Mouse (Mus musculus) intestine, embryonic 15.5 days (tissue): ENCODE measurements around the gene 5530401A14Rik. TPM values are rescaled to one million over a fixed set of nuclear protein-coding genes. Genes with fewer than 3 reads are reported as not detected.

Experiments used
- ATAC-seq: fragments of 200-750 bp; cut with Nextera tagmentation; 2 replicates; pipeline ENCODE4 v1.8.0; 2017; ENCODE audit warnings: moderate TSS enrichment, moderate library complexity
- H3K27ac ChIP-seq: fragments of 300-500 bp; sonication (generic); 2 replicates; pipeline ENCODE4 v1.5.1; 2015; ENCODE audit warnings: mild to moderate bottlenecking, inconsistent platforms
- H3K27me3 ChIP-seq: fragments of 300-500 bp; sonication (generic); replicated peaks from 2 replicates; pipeline ENCODE4 v1.6.1; 2015; ENCODE audit warnings: inconsistent platforms
- H3K36me3 ChIP-seq: fragments of 300-500 bp; sonication (generic); 2 replicates; pipeline ENCODE4 v1.6.1; 2015; ENCODE audit warnings: inconsistent platforms
- H3K4me1 ChIP-seq: fragments of 300-500 bp; sonication (generic); replicated peaks from 2 replicates; pipeline ENCODE4 v1.6.1; 2015; ENCODE audit warnings: inconsistent platforms
- H3K4me2 ChIP-seq: fragments of 300-500 bp; sonication (generic); replicated peaks from 2 replicates; pipeline ENCODE4 v1.6.1; 2015; ENCODE audit warnings: mild to moderate bottlenecking, inconsistent platforms
- H3K4me3 ChIP-seq: fragments of 300-500 bp; sonication (generic); replicated peaks from 2 replicates; pipeline ENCODE4 v1.5.1; 2015; ENCODE audit warnings: inconsistent platforms
- H3K9ac ChIP-seq: fragments of 300-500 bp; sonication (generic); 2 replicates; pipeline ENCODE4 v1.6.1; 2015; ENCODE audit warnings: inconsistent platforms
- H3K9me3 ChIP-seq: fragments of 300-500 bp; sonication (generic); 2 replicates; pipeline ENCODE4 v1.6.1; 2016; ENCODE audit warnings: inconsistent platforms
- WGBS: fragments of 180-500 bp; shearing (Covaris S2); methylation state at CpG from one replicate; pipeline ENCODE4 v1.1.7; 2015; 5-methylcytosine and 5-hydroxymethylcytosine counted together
- polyA plus RNA-seq: library from polyadenylated mRNA; unstranded; fragments of >200 nt; fragmentation: Nextera tagmentation; extraction: Ambion mirVana; gene quantifications from 2 replicates; pipeline ENCODE4 v1.2.1, GENCODE M21; 2015

5530401A14Rik gene
- polyA plus RNA-seq, 1 experiment from 2014 or later: not detected

- no peak overlapping the region for H3K27ac ChIP-seq
- no peaks in the 10 kb centered on the region for H3K9me3 ChIP-seq
- no peaks in the 10 kb centered on the region for H3K27me3 ChIP-seq
- H3K4me3 ChIP-seq: no peak overlapping the region
- no peak overlapping the region for H3K9ac ChIP-seq
- no peaks in the 10 kb centered on the region for H3K4me1 ChIP-seq
- WGBS: 77% methylated on average over 6 of the region's 6 CpGs
- no peaks in the 10 kb centered on the region for H3K36me3 ChIP-seq
- no peak overlapping the region for H3K4me2 ChIP-seq
- no peak for ATAC-seq
Observed at GRCm38 (mm10) chr11:81896511-81896910, 36.0 kb downstream of the 5530401A14Rik start.

GRCm38 (mm10) chr11:81897547-81898354, 37.3 kb downstream of the 5530401A14Rik start:
- Histone ChIP-seq H3K9me3 (no peaks in the 10 kb centered on the region), H3K27me3 (no peaks in the 10 kb centered on the region), H3K36me3 (no peaks in the 10 kb centered on the region), H3K9ac (no peak overlapping the region), H3K4me2 (no peak overlapping the region), H3K4me1 (no peaks in the 10 kb centered on the region), H3K4me3 (no peak overlapping the region), H3K27ac (no peak overlapping the region)
- ATAC-seq: no peak
- WGBS: 7% methylated on average over 8 of the region's 8 CpGs

DNA sequence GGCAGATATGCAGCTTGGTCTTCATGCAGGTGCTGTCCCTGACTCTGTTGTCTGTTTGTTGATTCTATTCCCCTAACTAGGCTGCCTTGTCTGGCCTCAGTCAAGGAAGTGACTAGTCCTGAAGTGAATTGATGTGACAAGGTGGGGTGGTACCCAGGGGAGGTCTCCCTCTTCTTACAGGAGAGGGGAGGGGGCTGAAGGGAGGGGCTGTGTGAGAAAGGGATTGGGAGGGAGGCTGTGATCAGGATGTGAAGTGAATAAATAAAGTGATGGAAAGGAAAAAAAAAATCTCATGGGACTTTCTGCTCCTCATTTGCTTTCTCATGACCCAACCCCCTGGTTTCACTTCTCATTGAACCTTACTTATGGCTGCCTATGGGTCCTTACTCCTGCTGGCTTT, 41.8 kb downstream of the 5530401A14Rik start:
- Histone ChIP-seq H3K27me3 (no peaks in the 10 kb centered on the region), H3K27ac (no peak overlapping the region), H3K4me3 (no peak overlapping the region), H3K36me3 (no peaks in the 10 kb centered on the region), H3K4me1 (no peaks in the 10 kb centered on the region), H3K4me2 (no peak overlapping the region), H3K9me3 (no peaks in the 10 kb centered on the region), H3K9ac (no peak overlapping the region)
- no peak for ATAC-seq

DNA sequence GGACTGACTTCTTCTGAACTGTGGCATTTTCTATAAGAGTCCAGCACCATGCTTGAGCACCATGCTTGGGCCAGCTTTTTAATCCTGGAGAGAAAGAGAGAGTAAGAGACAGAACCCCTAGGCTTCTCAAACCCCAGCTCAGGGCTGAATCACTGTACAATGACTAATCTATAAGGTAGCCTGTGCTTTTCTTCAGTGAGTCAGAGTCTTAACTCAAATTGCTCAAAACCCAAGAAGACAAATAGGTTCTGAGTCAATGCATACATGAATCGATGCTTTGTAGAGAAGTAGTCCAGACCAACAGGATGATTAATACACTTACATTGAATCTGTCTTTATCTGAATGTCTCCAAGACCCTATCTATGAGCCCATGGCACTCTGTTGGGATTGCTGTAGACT, 48.3 kb downstream of the 5530401A14Rik start:
- Histone ChIP-seq H3K9ac (no peak overlapping the region), H3K27ac (no peak overlapping the region), H3K36me3 (no peaks in the 10 kb centered on the region), H3K27me3 (no peaks in the 10 kb centered on the region), H3K4me2 (no peak overlapping the region), H3K4me1 (no peaks in the 10 kb centered on the region), H3K9me3 (no peaks in the 10 kb centered on the region), H3K4me3 (no peak overlapping the region)
- WGBS: 86% methylated on average over 1 of the region's 1 CpGs
- no peak for ATAC-seq

GRCm38 (mm10) chr11:81909397-81909894, 49.0 kb downstream of the 5530401A14Rik start:
- Histone ChIP-seq H3K4me1 (no peaks in the 10 kb centered on the region), H3K9me3 (no peaks in the 10 kb centered on the region), H3K4me3 (no peak overlapping the region), H3K4me2 (no peak overlapping the region), H3K27me3 (no peaks in the 10 kb centered on the region), H3K27ac (no peak overlapping the region), H3K9ac (no peak overlapping the region), H3K36me3 (no peaks in the 10 kb centered on the region)
- 55% methylated on average over 5 of the region's 5 CpGs for WGBS
- no peak for ATAC-seq

GRCm38 (mm10) chr11:81913071-81913470, 52.6 kb downstream of the 5530401A14Rik start:
- Histone ChIP-seq H3K9ac (no peak overlapping the region), H3K9me3 (no peaks in the 10 kb centered on the region), H3K4me1 (0 out of 2 replicates have a peak, but pooled peaks cover 2% of the 10 kb centered on the region), H3K36me3 (no peaks in the 10 kb centered on the region), H3K27ac (no peak overlapping the region), H3K27me3 (no peaks in the 10 kb centered on the region), H3K4me2 (no peak overlapping the region), H3K4me3 (no peak overlapping the region)
- ATAC-seq: no peak
- 65% methylated on average over 4 of the region's 4 CpGs for WGBS

DNA sequence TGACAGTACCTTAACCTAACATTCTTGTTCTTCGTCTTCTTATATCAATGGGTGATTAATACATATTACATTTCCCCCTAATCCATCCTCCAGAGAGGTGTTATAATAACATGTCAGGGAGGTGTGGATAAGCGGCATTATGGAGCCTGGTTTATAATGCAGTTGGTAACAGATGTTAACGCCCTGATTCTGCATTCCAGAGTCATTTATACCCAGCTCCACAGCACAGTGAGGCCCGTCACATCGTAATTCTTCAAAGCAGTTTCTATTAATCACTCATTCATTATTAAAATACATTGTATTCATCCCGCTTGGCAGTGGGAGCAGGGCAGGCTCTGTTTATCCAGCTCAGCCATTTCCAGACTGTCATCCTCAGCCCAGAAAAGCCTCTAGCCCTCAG, 55.0 kb downstream of the 5530401A14Rik start:
- H3K9me3 ChIP-seq: no peaks in the 10 kb centered on the region

GRCm38 (mm10) chr11:81923096-81923495, 62.6 kb downstream of the 5530401A14Rik start:
- Histone ChIP-seq H3K4me3 (no peak overlapping the region), H3K27ac (no peak overlapping the region), H3K9me3 (no peaks in the 10 kb centered on the region), H3K4me2 (no peak overlapping the region), H3K36me3 (no peaks in the 10 kb centered on the region), H3K9ac (no peak overlapping the region), H3K4me1 (no peaks in the 10 kb centered on the region), H3K27me3 (no peaks in the 10 kb centered on the region)
- 90% methylated on average over 2 of the region's 2 CpGs for WGBS
- ATAC-seq: no peak

More for the DNA sequence above, 55.0 kb downstream of the 5530401A14Rik start:
- no peak for ATAC-seq
- Histone ChIP-seq H3K4me3 (no peak overlapping the region), H3K4me1 (0 out of 2 replicates have a peak, but pooled peaks cover 2% of the 10 kb centered on the region), H3K9ac (no peak overlapping the region), H3K27ac (no peak overlapping the region), H3K36me3 (no peaks in the 10 kb centered on the region), H3K4me2 (no peak overlapping the region), H3K27me3 (no peaks in the 10 kb centered on the region)
- WGBS: 30% methylated on average over 6 of the region's 6 CpGs

DNA sequence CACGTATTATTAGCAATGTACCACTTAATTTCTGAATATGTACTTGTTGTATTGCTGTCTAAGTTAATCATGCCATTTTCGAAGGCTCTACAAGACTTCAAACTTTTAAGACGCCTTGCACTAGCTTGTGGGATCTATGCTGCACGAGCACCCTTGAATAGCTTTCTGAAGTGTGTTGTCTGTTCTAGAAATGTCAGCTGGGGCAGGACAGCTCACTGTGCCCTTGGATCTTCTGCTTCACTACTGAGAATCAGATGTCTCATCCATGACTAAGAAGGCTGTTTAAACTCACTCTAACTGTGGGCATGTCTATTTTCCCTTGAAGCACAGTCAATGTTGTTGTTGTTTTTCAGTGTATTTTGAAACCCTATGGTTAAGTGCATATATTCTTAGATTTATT, 63.2 kb downstream of the 5530401A14Rik start:
- Histone ChIP-seq H3K4me1 (no peaks in the 10 kb centered on the region), H3K4me2 (no peak overlapping the region), H3K9me3 (no peaks in the 10 kb centered on the region), H3K4me3 (no peak overlapping the region), H3K27ac (no peak overlapping the region), H3K9ac (no peak overlapping the region), H3K27me3 (no peaks in the 10 kb centered on the region), H3K36me3 (no peaks in the 10 kb centered on the region)
- ATAC-seq: no peak
- 87% methylated on average over 4 of the region's 4 CpGs for WGBS

GRCm38 (mm10) chr11:81926393-81926792, 65.9 kb downstream of the 5530401A14Rik start:
- Histone ChIP-seq H3K4me3 (no peak overlapping the region), H3K4me1 (no peaks in the 10 kb centered on the region), H3K27ac (no peak overlapping the region), H3K27me3 (no peaks in the 10 kb centered on the region), H3K36me3 (no peaks in the 10 kb centered on the region), H3K9ac (no peak overlapping the region), H3K4me2 (no peak overlapping the region), H3K9me3 (no peaks in the 10 kb centered on the region)
- no peak for ATAC-seq

DNA sequence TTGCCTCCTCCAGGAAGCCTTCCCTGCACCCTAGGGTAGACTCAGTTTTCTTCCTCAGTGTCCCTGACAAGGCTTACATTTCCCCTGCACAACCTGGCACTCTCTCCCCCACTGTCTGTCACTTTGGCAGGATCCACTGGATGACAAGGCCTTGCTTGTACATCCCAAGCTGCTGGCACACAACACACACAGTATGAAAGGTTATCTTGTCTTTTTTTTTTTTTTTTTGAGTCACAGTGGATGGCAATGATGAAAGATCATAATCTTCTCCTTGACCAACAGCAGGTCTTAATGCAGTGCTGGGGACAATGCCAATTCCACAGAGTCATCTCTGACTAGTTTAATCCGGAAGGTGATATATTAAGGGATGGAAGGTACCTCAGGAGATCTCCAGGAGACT, 77.0 kb downstream of the 5530401A14Rik start:
- Histone ChIP-seq H3K9ac (no peak overlapping the region), H3K4me3 (no peak overlapping the region), H3K4me2 (no peak overlapping the region), H3K27ac (no peak overlapping the region), H3K4me1 (no peaks in the 10 kb centered on the region), H3K9me3 (no peaks in the 10 kb centered on the region), H3K36me3 (no peaks in the 10 kb centered on the region), H3K27me3 (no peaks in the 10 kb centered on the region)
- no peak for ATAC-seq
- WGBS: 86% methylated on average over 1 of the region's 1 CpGs

- ATAC-seq: no peak
- Histone ChIP-seq H3K9me3 (no peaks in the 10 kb centered on the region), H3K4me2 (no peak overlapping the region), H3K4me1 (no peaks in the 10 kb centered on the region), H3K4me3 (no peak overlapping the region), H3K27me3 (no peaks in the 10 kb centered on the region), H3K9ac (no peak overlapping the region), H3K36me3 (no peaks in the 10 kb centered on the region), H3K27ac (no peak overlapping the region)
- WGBS: 11% methylated on average over 1 of the region's 1 CpGs
Observed at GRCm38 (mm10) chr11:81940988-81941387, 80.5 kb downstream of the 5530401A14Rik start.

- no peak overlapping the region for H3K4me3 ChIP-seq
- H3K4me1 ChIP-seq: no peaks in the 10 kb centered on the region
- no peaks in the 10 kb centered on the region for H3K36me3 ChIP-seq
- no peak overlapping the region for H3K9ac ChIP-seq
- H3K9me3 ChIP-seq: no peaks in the 10 kb centered on the region
- 62% methylated on average over 1 of the region's 1 CpGs for WGBS
- no peak overlapping the region for H3K27ac ChIP-seq
- no peaks in the 10 kb centered on the region for H3K27me3 ChIP-seq
- H3K4me2 ChIP-seq: no peak overlapping the region
- ATAC-seq: no peak
Observed at GRCm38 (mm10) chr11:81942167-81942566, 81.7 kb downstream of the 5530401A14Rik start.
